Mouse (Mus musculus) erythroblast, adult 5-6 weeks (primary cell): ENCODE results near the gene Dmp1. TPM values are rescaled to one million over a fixed set of nuclear protein-coding genes. Genes with fewer than 3 reads are reported as not detected.

ENCODE experiments used
- ATAC-seq: replicated peaks from 2 replicates; pipeline ENCODE4 v1.8.0; 2016; ENCODE audit warnings: moderate number of reproducible peaks, mild to moderate bottlenecking, moderate TSS enrichment, inconsistent platforms; ENCODE audit not compliant: poor library complexity, low FRiP score, severe bottlenecking
- total RNA-seq, 2 experiments: library from RNA; stranded (forward) in 1 of 2; stranded (reverse) in 1 of 2; fragments of 150-400 nt in 1 of 2; fragments of 200-764, 138-1000 nt in 1 of 2; gene quantifications; 2 replicates each; pipeline versions ENCODE4 v1.2.3 to v1.2.4; 2015 to 2017; ENCODE audit warnings: low replicate concordance in 2 of 2

Dmp1 gene
- total RNA-seq, 2 experiments from 2014 or later: not detected

DNA sequence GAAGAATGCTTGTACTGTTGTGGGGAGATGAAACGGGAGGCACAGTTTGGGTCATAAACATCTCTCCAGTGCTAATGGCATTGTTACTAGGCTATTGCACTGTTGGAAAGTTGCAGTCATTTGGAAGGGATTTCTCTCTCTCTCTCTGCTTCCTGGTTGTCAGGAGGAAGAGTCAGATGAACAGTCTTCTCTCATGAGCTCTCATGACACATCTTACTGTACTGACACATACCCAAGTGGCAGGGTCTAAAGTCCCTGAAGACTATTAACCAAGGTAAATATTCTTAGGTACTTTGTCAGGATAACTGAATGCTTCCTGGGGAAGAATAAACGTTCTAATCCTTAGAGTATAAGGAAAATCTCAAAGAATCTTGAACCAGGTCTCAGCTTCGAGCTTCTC lies 54.2 kb downstream of the Dmp1 start:
- ATAC-seq: no peak

DNA sequence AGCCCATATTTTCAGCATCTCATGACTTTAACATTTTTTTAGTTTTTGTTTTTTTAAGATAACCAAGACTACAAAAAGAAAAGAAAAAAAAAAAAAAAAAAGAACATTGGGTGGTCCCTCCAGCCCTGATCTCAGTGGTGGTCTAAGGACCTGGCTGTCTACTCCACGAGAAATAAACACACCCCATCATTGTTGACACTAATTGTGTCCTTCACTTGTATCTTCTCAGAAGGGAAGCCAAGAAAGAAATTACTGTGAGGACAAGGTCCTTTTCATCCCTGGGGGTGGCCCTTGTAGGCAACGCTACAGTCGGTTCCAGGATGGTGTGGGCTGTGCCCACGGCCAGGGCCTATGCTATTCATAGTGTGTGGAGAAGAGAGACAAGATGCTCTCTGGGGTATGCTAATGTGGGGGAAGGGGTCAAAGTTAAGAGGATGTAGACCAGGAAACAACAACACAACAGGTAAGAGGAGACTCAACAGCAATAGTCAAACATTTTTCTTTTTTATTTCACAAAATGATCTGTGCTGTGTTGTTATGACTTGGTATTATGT lies 59.6 kb downstream of the Dmp1 start:
- no peak for ATAC-seq

DNA sequence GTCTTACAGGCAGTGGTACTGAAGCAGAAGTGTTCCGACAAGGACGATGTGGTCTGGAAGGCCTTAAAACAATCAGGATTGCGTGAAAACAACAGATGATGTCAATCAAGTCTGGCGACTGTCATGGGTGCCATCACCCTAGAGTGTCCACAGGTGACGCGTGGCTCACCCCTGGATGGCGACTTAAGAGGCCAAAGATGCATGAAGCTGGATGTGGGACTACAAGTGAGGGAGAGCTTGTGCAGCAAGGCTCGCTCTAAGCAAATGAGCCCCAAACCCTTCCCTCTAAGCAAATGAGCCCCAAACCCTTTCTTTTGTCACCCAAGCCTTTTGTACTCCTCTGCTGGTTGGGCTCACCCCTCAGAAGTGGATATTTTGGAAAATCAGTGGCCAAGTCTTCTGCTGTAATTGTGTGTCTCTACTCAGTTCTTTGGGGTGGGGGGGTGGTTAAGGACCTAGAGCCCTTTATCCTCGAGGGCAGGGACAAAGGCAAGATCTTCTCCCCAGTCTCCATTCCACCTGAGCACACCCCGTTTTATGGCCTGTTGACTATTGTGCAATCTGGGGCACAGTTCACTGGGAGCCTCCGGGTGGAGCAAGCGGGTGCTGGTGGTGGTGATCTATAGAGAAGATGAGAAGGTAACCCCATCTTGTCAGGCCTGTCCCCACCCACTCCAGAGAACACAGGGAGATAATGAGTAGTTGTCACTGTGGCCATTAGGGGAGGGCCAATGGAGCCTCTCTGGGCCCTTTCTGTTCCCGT lies 60.8 kb downstream of the Dmp1 start:
- no peak for ATAC-seq

Other genes with a start within 250 kb of the Dmp1 start
- gene Hsd17b13, start 225.2 kb upstream of the Dmp1 start, total RNA-seq (2015; ENCODE audit: low replicate concordance): not detected in 2 replicates
- gene Hsd17b13, start 225.2 kb upstream of the Dmp1 start, total RNA-seq (2017; ENCODE audit: low replicate concordance): 0.84 TPM in 1 of 2 replicates, not detected in the other
- gene Hsd17b11, start 180.7 kb upstream of the Dmp1 start, total RNA-seq (2015; ENCODE audit: low replicate concordance): 12.5 and 16.5 TPM in 2 replicates
- gene Hsd17b11, start 180.7 kb upstream of the Dmp1 start, total RNA-seq (2017; ENCODE audit: low replicate concordance): 6.3 and 21.8 TPM in 2 replicates
- 13.8 and 14.4 TPM in 2 replicates for gene Nudt9, start 156.3 kb upstream of the Dmp1 start, total RNA-seq (2015; ENCODE audit: low replicate concordance)
- gene Nudt9, start 156.3 kb upstream of the Dmp1 start, total RNA-seq (2017; ENCODE audit: low replicate concordance): 34.2 and 44.5 TPM in 2 replicates
- gene Gm17660, start 125.0 kb upstream of the Dmp1 start, total RNA-seq (2015; ENCODE audit: low replicate concordance): not detected in 2 replicates
- gene Gm17660, start 125.0 kb upstream of the Dmp1 start, total RNA-seq (2017; ENCODE audit: low replicate concordance): not detected in 2 replicates
- gene Sparcl1, start 88.9 kb upstream of the Dmp1 start, total RNA-seq (2015; ENCODE audit: low replicate concordance): not detected in 2 replicates
- 0.85 TPM in 1 of 2 replicates, not detected in the other for gene Sparcl1, start 88.9 kb upstream of the Dmp1 start, total RNA-seq (2017; ENCODE audit: low replicate concordance)
- not detected in 2 replicates for gene Dspp, start 31.9 kb upstream of the Dmp1 start, total RNA-seq (2015; ENCODE audit: low replicate concordance)
- not detected in 2 replicates for gene Dspp, start 31.9 kb upstream of the Dmp1 start, total RNA-seq (2017; ENCODE audit: low replicate concordance)
- gene Ibsp, start 96.6 kb downstream of the Dmp1 start, total RNA-seq (2015; ENCODE audit: low replicate concordance): 1.3 and 8.5 TPM in 2 replicates
- 3.0 and 3.5 TPM in 2 replicates for gene Ibsp, start 96.6 kb downstream of the Dmp1 start, total RNA-seq (2017; ENCODE audit: low replicate concordance)
- gene Mepe, start 122.7 kb downstream of the Dmp1 start, total RNA-seq (2015; ENCODE audit: low replicate concordance): not detected in 2 replicates
- not detected in 2 replicates for gene Mepe, start 122.7 kb downstream of the Dmp1 start, total RNA-seq (2017; ENCODE audit: low replicate concordance)
- gene Spp1, start 232.5 kb downstream of the Dmp1 start, total RNA-seq (2015; ENCODE audit: low replicate concordance): 4.4 and 16.3 TPM in 2 replicates
- gene Spp1, start 232.5 kb downstream of the Dmp1 start, total RNA-seq (2017; ENCODE audit: low replicate concordance): 4.9 and 5.9 TPM in 2 replicates